Mouse (Mus musculus): ENCODE measurements around the gene Atg16l2.
A peak's percentile ranks its signal among the peaks of the same experiment; 100 is the strongest.

The Atg16l2 gene

DNA sequence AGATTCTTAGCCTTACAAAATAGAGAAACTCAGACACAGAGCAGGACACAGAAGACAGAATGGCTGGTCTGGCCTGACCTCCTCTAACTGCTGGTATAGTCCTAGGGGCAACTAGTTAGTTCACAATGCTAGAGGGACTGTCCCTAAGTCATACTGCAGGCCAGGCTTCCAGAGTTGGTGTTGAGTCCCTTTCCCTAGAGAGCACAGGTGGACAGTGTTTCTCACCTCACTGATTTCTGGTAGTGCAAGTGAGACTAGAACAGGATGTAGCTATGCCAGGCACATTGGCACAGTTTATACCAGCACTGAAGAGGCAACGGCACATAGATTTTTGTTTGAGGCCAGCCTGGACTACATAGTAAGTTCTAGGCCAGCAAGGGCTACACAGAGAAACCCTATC, 9.4 kb downstream of the Atg16l2 start:
- DNase-seq (ENCODE audit: low read depth, low spot score) = no peak

- DNase-seq (ENCODE audit: low read depth, low spot score) = no peak
Observed at GRCm38 (mm10) chr7:101292086-101292485, 10.0 kb downstream of the Atg16l2 start.

- DNase-seq (ENCODE audit: low read depth, low spot score) = no peak
Observed at GRCm38 (mm10) chr7:101291641-101292040, 10.4 kb downstream of the Atg16l2 start.

DNA sequence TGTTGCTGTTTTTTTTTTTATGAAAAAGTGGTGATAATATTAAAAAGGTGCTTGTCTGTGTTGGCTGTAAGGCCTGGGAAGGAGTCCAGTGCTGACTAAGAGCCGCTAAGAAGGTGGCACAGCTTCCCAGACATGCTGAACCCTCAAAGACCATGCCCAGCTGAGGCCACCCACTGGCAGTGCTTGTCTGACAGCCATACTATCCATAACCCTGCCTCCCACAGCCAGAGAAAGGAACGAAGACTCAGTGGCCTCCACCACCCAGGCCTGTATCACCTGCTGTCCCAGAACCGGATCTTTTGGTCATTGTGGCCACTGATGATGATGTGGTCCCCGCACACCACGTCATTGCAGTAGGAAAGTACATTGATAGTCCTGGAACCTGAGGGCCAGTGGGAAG, 10.8 kb downstream of the Atg16l2 start:
- DNase-seq (ENCODE audit: low read depth, low spot score) = no peak

DNA sequence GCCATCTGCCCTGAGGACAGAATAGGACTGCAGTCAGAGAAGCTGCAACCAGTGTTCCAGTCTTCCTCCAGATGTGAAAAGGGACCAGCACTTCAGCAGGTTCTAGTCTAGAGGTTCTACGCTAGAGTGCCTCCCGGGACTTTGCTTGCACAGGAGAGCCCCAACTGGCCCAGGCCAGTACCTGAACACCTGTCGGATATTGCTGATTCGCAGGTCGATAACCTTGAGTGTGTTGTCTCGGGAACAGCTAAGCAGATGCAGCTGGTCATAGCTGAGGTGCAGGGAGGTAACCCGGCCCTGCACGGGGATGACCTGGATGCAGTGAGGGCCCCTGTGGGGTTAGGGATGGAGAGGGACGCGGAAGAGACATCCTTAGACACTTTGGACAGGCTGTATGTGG, 11.7 kb downstream of the Atg16l2 start:
- no peak for DNase-seq (ENCODE audit: low read depth, low spot score)

GRCm38 (mm10) chr7:101288436-101288835, 13.6 kb downstream of the Atg16l2 start:
- DNase-seq (ENCODE audit: low read depth, low spot score) = no peak

GRCm38 (mm10) chr7:101287820-101288219, 14.2 kb downstream of the Atg16l2 start:
- no peak for DNase-seq (ENCODE audit: low read depth, low spot score)

- no peak for DNase-seq (ENCODE audit: low read depth, low spot score)
Observed at GRCm38 (mm10) chr7:101286891-101287290, 15.2 kb downstream of the Atg16l2 start.

- no peak for DNase-seq (ENCODE audit: low read depth, low spot score)
Observed at GRCm38 (mm10) chr7:101284504-101284903, 17.5 kb downstream of the Atg16l2 start.

DNA sequence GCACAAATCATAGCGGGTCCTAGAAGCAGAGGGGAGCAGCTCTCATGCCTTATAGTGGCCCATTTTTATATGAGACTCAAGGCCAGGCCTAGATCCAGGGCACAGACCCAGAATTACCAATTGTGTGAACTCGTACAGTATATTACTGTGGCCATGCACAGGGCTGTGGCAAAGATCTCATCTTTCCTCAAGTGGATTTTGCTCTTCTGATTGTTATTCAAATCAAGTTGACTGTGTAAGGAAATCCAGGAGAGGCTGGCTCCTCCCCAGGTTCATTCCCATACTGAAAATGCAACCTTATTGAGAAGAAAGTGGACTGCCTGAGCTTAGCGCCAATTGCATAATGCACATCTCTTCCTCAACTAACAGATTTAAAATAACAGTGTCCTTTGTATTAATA, 19.3 kb downstream of the Atg16l2 start:
- no peak for DNase-seq (ENCODE audit: low read depth, low spot score)

GRCm38 (mm10) chr7:101272466-101273160, 29.4 kb downstream of the Atg16l2 start:
- DNase-seq (ENCODE audit: low read depth, low spot score) = no peak

DNA sequence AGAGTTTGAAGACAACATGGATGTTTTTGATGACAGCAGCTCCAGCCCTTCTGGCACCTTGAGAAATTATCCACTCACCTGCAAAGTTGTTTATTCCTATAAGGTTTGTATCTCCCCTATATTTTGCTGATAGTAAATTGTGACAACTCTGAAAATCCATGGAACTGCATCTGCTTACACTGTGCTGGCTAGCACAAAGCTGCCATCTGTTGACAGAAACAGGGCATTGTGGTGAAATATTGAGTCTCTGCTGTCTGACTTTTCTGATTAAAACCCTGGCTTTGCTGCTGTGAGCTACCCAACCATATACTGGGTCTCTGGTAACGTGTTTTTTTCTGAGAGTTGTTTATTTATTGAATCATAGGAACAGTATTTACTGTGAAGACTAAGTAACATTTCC, 30.4 kb downstream of the Atg16l2 start:
- DNase-seq (ENCODE audit: low read depth, low spot score) = no peak

GRCm38 (mm10) chr7:101267457-101268259, 34.4 kb downstream of the Atg16l2 start:
- DNase-seq (ENCODE audit: low read depth, low spot score) = peak; percentile 86

DNA sequence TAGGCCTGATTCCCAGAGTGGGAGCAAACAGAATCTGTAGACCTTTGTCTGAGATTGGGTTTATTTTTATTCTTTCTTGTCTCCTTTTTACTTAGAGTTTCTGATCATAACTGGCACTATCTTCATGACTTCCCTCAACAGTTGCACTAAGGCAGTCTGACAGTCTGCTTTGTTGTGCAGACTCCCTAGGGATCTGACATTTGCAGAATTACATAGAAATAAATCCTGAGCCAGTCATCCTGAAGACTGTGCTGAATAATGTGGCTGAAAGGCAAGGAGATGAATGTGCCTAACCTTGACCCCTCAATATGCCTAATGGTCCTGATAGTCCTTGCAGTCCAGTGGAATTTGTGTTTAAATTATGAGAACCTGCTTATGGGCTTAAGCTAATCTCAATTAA, 38.5 kb downstream of the Atg16l2 start:
- DNase-seq (ENCODE audit: low read depth, low spot score) = peak; percentile 21

GRCm38 (mm10) chr7:101261941-101262546, 40.0 kb downstream of the Atg16l2 start:
- DNase-seq (ENCODE audit: low read depth, low spot score) = no peak

GRCm38 (mm10) chr7:101258482-101258881, 43.6 kb downstream of the Atg16l2 start:
- no peak for DNase-seq (ENCODE audit: low read depth, low spot score)

DNA sequence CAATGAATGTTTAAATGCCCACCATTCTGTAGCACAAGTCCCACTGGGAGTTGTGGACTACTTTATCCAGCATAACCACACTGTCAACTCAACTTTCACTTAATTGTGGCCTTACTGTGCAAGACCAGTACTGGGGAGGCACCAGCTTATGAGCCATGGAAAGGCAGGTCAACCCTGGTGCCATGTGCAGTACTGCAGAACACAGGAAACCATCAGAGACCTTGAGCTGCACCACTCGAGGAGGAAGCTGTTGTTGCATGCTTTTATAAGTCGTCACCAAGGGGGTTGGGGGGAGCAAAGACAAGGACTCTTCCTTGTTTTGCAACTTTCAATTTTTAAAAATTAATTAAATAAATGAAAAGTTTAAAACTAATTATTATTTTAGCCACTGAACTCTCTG, 49.0 kb downstream of the Atg16l2 start:
- no peak for DNase-seq (ENCODE audit: low read depth, low spot score)

DNA sequence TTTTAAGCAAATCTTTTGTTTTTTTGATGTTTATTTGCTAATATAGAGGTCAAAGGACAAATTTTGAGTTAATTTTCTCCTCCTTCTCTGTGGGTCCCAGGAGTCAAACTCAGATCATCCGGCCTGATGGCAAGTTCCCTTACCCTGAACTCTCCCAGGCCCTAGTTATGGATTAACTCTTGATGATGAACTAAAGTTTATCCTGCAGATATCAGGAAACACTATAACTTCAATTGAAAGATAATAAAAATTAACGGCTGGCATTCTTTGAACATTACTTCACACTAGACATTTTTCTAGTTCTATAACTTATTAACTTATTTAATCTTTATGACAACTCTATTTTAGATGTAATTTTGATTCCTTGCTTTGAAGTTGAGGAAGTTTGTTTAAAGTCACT, 52.9 kb downstream of the Atg16l2 start:
- DNase-seq (ENCODE audit: low read depth, low spot score) = no peak

DNA sequence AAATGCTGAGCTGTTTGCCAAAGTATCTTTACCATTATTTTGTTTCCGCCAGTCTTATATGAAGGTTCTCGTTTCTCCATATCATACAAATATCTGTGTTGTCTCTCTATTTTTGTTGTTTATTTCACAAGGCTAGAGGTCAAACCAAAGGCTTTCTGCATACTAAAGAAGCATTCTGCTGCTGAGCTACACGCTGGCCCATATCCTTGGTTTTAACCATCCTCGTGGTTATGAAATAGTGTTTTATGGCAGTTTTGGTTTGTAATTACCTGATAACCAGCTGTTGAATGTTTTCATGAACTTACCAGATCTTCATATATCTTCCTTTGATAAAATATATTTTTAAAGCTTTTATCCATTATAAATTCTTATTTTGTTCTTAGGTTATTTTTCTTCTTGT, 53.3 kb downstream of the Atg16l2 start:
- no peak for DNase-seq (ENCODE audit: low read depth, low spot score)

DNA sequence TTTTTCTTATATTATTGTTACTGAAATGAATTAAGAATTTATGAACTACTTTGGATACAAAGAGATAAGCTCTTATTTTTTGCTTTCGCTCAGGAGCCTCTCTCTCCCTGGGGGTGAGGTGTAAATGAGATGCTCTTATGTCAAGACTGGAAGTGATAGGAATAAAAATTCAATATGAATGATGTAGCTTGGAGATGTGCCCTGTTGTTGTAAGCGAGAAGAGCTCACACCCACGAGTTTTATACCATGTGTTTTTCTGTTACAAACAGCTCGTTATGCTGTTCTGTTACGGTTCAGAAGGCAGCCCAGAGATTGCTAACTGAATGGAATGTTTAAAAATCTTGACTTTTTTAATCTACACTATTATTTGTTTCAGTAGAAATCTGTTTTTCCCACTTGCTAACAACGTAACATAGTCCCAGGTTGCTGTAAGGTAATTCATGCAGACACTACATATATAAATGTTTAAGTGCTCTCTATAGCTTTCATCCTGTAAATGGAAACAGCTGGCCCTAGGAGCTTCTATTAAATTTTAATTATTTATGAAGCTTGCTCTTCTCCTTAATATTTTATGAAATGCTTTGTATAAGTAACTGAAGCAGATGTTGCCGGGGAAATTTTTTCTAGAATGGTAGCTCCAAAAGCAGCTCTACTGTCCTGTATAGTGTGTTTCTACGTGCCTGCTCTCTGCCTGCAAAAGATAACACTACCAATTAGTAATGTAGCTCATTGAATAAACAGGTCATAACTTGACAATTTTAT, 65.2 kb downstream of the Atg16l2 start:
- peak; percentile 34 for DNase-seq (ENCODE audit: low read depth, low spot score)

- no peak for DNase-seq (ENCODE audit: low read depth, low spot score)
Observed at GRCm38 (mm10) chr7:101232716-101233115, 69.3 kb downstream of the Atg16l2 start.

DNA sequence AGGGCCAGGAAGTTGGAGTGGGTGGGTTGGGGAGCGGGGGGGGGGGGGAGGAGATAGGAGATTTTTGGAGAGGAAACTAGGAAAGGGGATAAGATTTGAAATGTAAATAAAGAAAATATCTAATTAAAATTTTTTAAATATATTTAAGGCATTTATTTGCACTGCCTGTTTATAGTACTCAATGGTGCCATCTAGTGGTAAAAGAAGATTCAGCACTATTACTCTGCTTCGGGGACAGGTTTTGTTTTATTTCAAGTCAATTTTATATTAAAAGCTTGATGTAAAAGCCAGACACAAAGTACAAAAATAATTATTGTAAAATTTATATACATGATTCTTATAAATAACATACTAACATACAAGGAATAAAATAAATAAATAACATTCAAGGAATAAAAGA, 70.6 kb downstream of the Atg16l2 start:
- no peak for DNase-seq (ENCODE audit: low read depth, low spot score)

Data from telencephalon, adult 2 months (tissue).